Mouse (Mus musculus): ENCODE measurements around the gene Dppa4. TPM values are rescaled to one million over a fixed set of nuclear protein-coding genes. Genes with fewer than 3 reads are reported as not detected.
"Not testable (repeated sequence)": the region's sequence is repeated elsewhere in the genome, so short reads cannot be mapped to it uniquely, and the experiment has no call there.

Gene Dppa4
- not detected for total RNA-seq (2021)
- long read RNA-seq, experiment 1, result 0 reads
- long read RNA-seq, experiment 2, result 0 reads

- DNase-seq, result no peak
These were observed at the start of gene Dppa4 for GRCm38 (mm10) chr16:48283517-48283916. TSS of gene Dppa4 (plus strand) at chr16:48283733.

GRCm38 (mm10) chr16:48234999-48235398 is 48.5 kb upstream of the Dppa4 start:
- DNase-seq, result no peak

GRCm38 (mm10) chr16:48237676-48238075 is 45.9 kb upstream of the Dppa4 start:
- DNase-seq, result no peak

- no peak for DNase-seq
These were observed 36.4 kb upstream of the Dppa4 start for GRCm38 (mm10) chr16:48247044-48247661.

GRCm38 (mm10) chr16:48252824-48253223 is 30.7 kb upstream of the Dppa4 start:
- no peak for DNase-seq

GRCm38 (mm10) chr16:48254584-48254983 is 28.9 kb upstream of the Dppa4 start:
- DNase-seq, result no peak

- DNase-seq, result no peak
These were observed 24.0 kb upstream of the Dppa4 start for GRCm38 (mm10) chr16:48259519-48259918.

GRCm38 (mm10) chr16:48262901-48263300 is 20.6 kb upstream of the Dppa4 start:
- no peak for DNase-seq

- no peak for DNase-seq
These were observed 17.7 kb upstream of the Dppa4 start for GRCm38 (mm10) chr16:48265856-48266255.

- DNase-seq, result no peak
These were observed 6.6 kb upstream of the Dppa4 start for GRCm38 (mm10) chr16:48276940-48277339.

GRCm38 (mm10) chr16:48280883-48281282 is 2.6 kb upstream of the Dppa4 start:
- no peak for DNase-seq

- DNase-seq, result no peak
These were observed 732 bp upstream of the Dppa4 start for GRCm38 (mm10) chr16:48282801-48283200.

GRCm38 (mm10) chr16:48285517-48285916 is 2.0 kb downstream of the Dppa4 start:
- DNase-seq, result no peak

GRCm38 (mm10) chr16:48297384-48298136 is 14.0 kb downstream of the Dppa4 start:
- DNase-seq, result no peak

- DNase-seq, result no peak
These were observed 16.4 kb downstream of the Dppa4 start for GRCm38 (mm10) chr16:48299884-48300283.

- no peak for DNase-seq
These were observed 20.0 kb downstream of the Dppa4 start, which contains the start of gene Dppa2 for GRCm38 (mm10) chr16:48303509-48303908. TSS of gene Dppa2 (plus strand) at chr16:48303908.

- no peak for DNase-seq
These were observed 20.4 kb downstream of the Dppa4 start for GRCm38 (mm10) chr16:48303983-48304382.

GRCm38 (mm10) chr16:48308916-48309315 is 25.4 kb downstream of the Dppa4 start:
- DNase-seq, result not testable (repeated sequence)

- DNase-seq, result no peak
These were observed 26.5 kb downstream of the Dppa4 start for GRCm38 (mm10) chr16:48309912-48310630.

- no peak for DNase-seq
These were observed 31.8 kb downstream of the Dppa4 start for GRCm38 (mm10) chr16:48315294-48315693.

GRCm38 (mm10) chr16:48320781-48321180 is 37.2 kb downstream of the Dppa4 start:
- no peak for DNase-seq

GRCm38 (mm10) chr16:48323133-48323532 is 39.6 kb downstream of the Dppa4 start:
- no peak for DNase-seq
